Mouse (Mus musculus) adipocyte (in vitro differentiated cells): ENCODE data around the gene Bud13.

Experiments used
- DNase-seq: peaks from one replicate; pipeline ENCODE4 v3.0.0-alpha.2; 2016; ENCODE audit warnings: low spot score

Bud13 gene

GRCm38 (mm10) chr9:46282631-46283436, at the start of gene Bud13:
Gene Bud13 (plus strand): TSS chr9:46283008.
- peak; percentile 83 for DNase-seq

GRCm38 (mm10) chr9:46235196-46235595, 47.6 kb upstream of the Bud13 start:
- peak; percentile 59 for DNase-seq

- no peak for DNase-seq
Measured at GRCm38 (mm10) chr9:46235596-46235648, 47.4 kb upstream of the Bud13 start, which contains the start of gene Apoc3. Gene Apoc3 (minus strand): TSS chr9:46235636.

- DNase-seq = no peak
Measured at GRCm38 (mm10) chr9:46235649-46236048, 47.2 kb upstream of the Bud13 start.

- no peak for DNase-seq
Measured at GRCm38 (mm10) chr9:46238850-46239249, 44.0 kb upstream of the Bud13 start.

- no peak for DNase-seq
Measured at GRCm38 (mm10) chr9:46240526-46241153, 42.2 kb upstream of the Bud13 start, which contains the start of gene Apoa4. Gene Apoa4 (plus strand): TSS chr9:46240696.

DNA sequence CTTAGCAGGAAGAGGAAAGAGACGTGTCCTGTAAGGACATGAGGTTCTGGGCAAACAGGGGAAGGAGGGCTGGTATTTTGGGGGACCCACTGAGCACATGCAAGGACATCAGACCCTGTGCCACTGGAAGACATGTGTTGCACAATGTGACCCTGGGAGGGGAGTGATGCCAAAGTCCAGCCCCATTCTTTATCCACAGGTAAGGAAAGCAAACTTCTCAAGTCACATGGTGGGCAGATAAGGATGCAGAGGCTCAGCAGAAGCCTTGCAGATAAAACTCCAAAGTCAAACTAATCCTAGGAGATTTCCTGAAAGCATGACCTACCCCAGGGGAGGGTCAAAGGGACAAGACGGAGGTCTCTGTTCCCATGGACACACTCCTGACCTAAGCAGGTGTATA, 41.0 kb upstream of the Bud13 start:
- DNase-seq = no peak

GRCm38 (mm10) chr9:46243122-46243521, 39.7 kb upstream of the Bud13 start:
- DNase-seq = no peak

DNA sequence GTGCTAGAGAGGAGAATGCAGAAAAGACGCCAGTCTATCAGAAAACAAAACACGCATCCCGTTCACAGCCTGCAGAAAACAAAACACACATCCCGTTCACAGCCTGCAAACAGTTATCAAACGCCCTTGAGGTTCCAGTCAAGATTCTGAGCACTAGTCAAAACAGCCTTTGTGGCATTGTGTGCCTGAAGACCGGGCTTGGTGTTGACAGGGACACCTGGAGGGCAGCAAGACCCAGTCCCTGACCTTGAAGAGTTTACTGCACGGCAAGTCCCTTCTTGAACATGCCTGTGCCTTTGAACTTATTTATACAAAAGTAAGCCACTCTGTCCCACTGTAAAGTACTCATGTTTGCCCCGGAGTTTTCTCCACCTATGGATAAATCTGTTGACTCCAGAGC, 39.2 kb upstream of the Bud13 start:
- no peak for DNase-seq

GRCm38 (mm10) chr9:46246752-46247324, 36.0 kb upstream of the Bud13 start:
- DNase-seq = peak; percentile 91

DNA sequence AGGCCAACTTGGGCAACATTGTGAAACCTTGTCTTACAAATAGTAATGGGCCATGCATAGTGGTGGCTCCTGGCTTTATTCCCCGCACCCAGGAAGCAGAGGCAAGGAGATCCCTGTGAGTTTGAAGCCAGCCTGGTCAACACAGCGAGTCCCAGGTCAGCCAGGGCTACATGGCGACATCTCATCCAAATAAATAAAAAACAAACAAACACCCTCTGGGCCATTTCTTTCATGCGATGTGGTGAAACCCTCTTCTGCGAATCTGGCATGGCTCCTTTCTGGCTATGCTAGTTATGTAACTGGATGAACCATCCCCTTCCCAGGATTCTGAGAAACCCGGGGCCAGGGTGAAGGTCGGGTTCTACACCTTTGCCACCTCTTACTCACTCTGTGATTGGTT, 26.6 kb upstream of the Bud13 start:
- DNase-seq = peak; percentile 17

DNA sequence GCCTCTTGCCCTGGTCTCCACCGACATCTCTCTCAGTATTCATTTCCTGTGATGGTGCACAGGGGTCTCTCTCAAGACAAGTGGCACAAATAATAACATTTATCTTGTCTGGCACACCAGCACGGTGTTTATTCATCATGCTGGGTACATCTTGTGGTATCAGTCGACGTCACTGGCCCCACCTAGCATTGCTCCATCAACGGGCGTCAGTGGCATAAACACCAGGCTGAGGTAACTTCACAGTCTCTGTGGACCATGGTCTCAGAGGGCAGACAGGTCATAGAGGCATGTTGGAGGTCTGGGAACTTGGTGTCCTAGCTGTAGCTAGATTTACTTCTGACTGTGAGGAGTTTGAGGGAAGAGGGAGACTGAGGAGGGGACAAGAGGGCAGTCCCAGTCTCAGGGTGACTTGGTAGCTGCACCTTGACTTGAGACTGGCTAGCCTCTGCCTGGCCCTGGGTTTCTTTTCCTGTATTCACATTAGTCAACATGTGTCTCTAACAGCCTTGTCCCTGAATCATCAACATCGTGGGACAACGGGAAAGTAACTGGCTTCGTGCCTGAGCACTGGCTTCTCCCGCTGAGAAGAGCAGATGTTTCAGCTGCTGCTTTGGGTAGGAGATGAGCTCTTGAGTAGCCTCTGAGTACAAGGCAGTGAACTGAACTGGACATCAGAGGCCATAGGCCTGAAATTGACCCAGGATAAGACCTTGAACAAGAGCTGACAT, 26.0 kb upstream of the Bud13 start:
- DNase-seq = peak; percentile 26

- peak; percentile 73 for DNase-seq
Measured at GRCm38 (mm10) chr9:46257546-46257945, 25.3 kb upstream of the Bud13 start.

- DNase-seq = no peak
Measured at GRCm38 (mm10) chr9:46259111-46259510, 23.7 kb upstream of the Bud13 start.

DNA sequence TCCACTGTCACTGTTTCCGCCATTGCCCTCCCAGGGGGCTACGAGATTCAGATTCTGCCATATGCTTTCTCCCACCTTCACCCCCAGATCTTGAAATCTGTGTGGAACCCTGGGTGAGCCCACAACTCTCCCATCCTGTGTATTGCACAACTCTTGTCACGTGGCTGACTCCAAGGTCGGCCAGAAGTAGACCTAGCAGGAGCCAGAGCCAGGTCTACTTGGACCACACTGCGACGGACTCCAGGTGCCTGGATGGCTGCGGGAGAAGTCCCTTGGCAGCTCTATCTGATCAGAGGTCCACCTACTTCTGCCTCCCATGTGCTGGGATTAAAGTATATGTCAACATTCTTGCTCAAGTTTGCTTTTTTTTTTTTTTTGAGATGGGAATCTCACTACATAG, 21.7 kb upstream of the Bud13 start:
- no peak for DNase-seq

DNA sequence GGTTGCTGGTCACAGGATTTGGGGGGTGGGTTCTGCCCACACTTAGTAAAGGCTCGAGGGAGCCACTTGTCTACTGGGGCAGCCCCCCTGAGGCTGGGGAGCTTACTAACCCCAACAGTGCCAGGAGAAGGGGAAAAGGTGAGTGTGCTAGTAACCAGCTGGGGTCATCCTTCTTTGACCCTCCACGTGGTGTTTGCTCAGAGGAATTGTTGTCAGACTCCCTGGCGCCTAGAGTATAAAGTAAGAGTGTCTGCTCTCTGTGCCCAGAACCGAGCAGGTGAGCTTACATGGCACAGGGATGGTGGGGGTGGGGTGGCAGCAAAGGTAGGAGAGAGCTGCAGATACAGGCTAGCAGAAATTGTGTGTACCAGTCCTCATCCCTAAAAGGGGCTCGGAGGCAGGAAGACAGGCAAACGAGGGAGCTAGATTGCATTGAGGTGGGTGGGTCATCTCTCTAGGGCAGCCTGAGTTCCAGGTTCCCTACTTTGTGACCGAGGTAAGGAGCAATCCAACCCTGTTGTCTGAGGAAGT, 14.4 kb upstream of the Bud13 start, which contains the start of gene Apoa5:
Gene Apoa5, plus strand, starts transcription at position 291 of the 531 bp plus-strand sequence.
- DNase-seq = no peak

GRCm38 (mm10) chr9:46269125-46269524, 13.7 kb upstream of the Bud13 start:
- no peak for DNase-seq

GRCm38 (mm10) chr9:46270782-46271181, 12.0 kb upstream of the Bud13 start:
- no peak for DNase-seq

- no peak for DNase-seq
Measured at GRCm38 (mm10) chr9:46272070-46272469, 10.7 kb upstream of the Bud13 start.

DNA sequence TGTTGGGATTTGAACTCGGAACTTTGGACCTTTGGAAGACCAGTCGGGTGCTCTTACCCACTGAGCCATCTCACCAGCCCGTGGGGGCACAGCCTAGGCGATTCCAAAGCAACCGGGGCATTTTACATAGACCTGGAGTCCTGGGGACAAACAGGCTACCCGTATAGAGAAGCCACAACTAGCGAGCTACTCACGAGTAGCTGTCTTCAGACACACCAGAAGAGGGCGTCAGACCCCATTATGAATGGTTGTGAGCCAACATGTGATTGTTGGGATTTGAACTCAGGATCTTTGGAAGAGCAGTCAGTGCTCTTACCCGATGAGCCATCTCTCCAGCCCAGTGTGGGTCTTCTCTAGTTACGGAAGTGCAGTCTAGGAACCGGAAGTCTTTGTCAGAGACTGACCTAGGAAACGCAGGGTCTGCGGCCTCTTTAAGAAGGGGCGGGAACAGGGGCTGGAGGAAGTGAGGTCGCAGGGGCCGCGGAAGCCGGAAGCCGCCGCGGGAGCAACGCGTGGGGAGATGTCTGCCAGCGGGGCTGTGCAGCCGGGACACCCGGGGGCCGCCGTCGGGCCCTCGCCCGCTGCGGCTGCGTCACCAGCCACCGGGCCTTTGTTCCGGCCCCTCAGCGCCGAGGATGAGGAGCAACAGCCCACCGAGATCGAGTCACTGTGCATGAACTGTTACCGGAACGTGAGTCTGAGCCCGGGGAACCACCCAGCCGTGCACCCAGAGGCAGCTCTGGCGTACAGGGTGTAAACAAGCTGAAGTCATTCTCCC, 9.9 kb upstream of the Bud13 start, which contains the start of gene Zpr1:
Gene Zpr1, plus strand, starts transcription at position 388 of the 778 bp plus-strand sequence.
- peak; percentile 93 for DNase-seq

GRCm38 (mm10) chr9:46274494-46274893, 8.3 kb upstream of the Bud13 start:
- DNase-seq = no peak

DNA sequence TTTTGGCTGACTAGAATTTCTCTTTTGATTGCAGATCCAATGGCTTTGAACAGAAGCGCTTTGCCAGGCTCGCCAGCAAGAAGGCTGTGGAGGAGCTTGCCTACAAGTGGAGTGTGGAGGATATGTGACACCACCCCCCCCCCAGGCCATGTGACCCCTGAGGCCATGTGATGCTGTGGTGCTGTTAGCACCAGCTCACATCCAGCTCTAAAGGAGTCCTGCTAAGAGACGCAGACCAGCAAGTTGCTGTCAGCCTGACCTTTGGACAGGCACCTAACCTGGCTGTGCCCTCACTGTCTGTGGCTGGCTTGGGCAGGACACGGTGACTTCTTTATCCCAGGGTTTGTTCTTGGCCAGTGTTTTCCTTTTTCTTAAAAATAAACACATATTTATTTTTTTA, 15.6 kb downstream of the Bud13 start:
- no peak for DNase-seq
